Mouse (Mus musculus): Measurements from ENCODE around the gene Ctsl. TPM values are rescaled to one million over a fixed set of nuclear protein-coding genes. Genes with fewer than 3 reads are reported as not detected.
A peak's percentile ranks its signal among the peaks of the same experiment; 100 is the strongest.

The Ctsl gene
- polyA plus RNA-seq, 1 experiment from 2014 or later = 288 TPM

DNA sequence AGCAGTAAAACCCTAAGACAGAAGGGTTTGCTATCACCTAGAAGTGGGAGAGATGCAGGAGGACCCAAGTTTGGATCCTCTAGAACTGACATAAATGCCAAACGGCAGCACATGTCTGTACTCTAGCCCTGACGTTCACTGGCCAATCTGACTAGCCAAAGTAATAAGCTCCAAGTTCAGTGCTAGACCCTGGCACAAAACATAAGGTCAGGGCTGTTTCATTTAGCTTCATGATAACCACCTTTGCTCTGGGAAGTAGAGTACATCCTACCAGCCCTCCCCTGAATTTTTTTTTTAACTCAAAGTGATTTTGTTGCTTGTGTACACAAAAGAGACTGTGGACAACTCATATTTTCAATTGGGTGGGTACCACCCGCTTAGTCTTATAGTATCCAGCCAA, 9.7 kb downstream of the Ctsl start:
- ATAC-seq (ENCODE audit: insufficient number of reproducible peaks, insufficient read depth, low FRiP score, low read depth) = no peak
- Histone ChIP-seq H3K4me2 (ENCODE audit: low read length) (no peak overlapping the region), H3K36me3 (ENCODE audit: control insufficient read depth, insufficient read depth, low read length) (peaks cover 41% of the 10 kb centered on the region), H3K27me3 (ENCODE audit: control insufficient read depth, insufficient read depth, low read length) (no peaks in the 10 kb centered on the region), H3K27ac (replicated peaks in 1 of 2; ENCODE audit: control insufficient read depth in 1 of 2, insufficient read depth in 1 of 2, low read depth in 2 of 2, low read length in 2 of 2) (no peak overlapping the region), H3K9me3 (ENCODE audit: control insufficient read depth, low read length) (no peaks in the 10 kb centered on the region), H3K4me3 (ENCODE audit: control insufficient read depth in 1 of 2, insufficient read depth in 1 of 2, low read depth in 1 of 2, low read length in 2 of 2) (no peak overlapping the region), H3K4me1 (ENCODE audit: control insufficient read depth in 2 of 2, insufficient read depth in 2 of 2, low read length in 2 of 2) (peaks cover 0 to 3% of the 10 kb centered on the region in 2 experiments; a peak in 1 of 4 replicates), H3K9ac (ENCODE audit: low read length) (no peak overlapping the region)
- 85% methylated on average over 3 of the region's 3 CpGs for WGBS

DNA sequence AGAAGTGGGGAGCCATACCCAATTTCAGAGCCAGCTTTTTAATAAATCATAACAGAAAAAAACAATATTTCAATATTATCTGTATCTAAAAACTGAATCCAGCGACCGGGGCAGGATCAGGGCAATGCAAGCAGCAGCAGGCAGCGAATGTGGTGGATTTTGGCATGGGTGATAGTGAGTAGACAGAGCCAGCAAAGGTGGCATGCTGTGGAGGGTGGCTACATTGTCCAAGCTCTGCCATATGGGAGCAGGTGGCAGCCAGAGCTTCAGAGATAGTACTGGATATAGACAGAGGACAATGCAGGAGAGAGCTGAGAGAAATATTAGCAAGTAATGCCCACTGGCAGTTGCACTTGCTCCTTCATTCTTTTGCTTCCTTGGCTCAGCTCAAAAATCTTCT, 11.0 kb downstream of the Ctsl start:
- WGBS = 86% methylated on average over 3 of the region's 3 CpGs

GRCm38 (mm10) chr13:64358476-64358875, 12.2 kb downstream of the Ctsl start:
- no peak overlapping the region for H3K9ac ChIP-seq (ENCODE audit: low read length)
- no peak overlapping the region for H3K4me2 ChIP-seq (ENCODE audit: low read length)
- WGBS = 89% methylated on average over 1 of the region's 1 CpGs
- H3K4me1 ChIP-seq (ENCODE audit: control insufficient read depth in 2 of 2, insufficient read depth in 2 of 2, low read length in 2 of 2) = peaks cover 0 to 3% of the 10 kb centered on the region in 2 experiments; a peak in 1 of 4 replicates
- H3K27me3 ChIP-seq (ENCODE audit: control insufficient read depth, insufficient read depth, low read length) = no peaks in the 10 kb centered on the region
- H3K4me3 ChIP-seq (ENCODE audit: control insufficient read depth in 1 of 2, insufficient read depth in 1 of 2, low read depth in 1 of 2, low read length in 2 of 2) = no peak overlapping the region
- peaks cover 16% of the 10 kb centered on the region for H3K36me3 ChIP-seq (ENCODE audit: control insufficient read depth, insufficient read depth, low read length)
- no peak overlapping the region for H3K27ac ChIP-seq (replicated peaks in 1 of 2; ENCODE audit: control insufficient read depth in 1 of 2, insufficient read depth in 1 of 2, low read depth in 2 of 2, low read length in 2 of 2)
- H3K9me3 ChIP-seq (ENCODE audit: control insufficient read depth, low read length) = no peaks in the 10 kb centered on the region
- ATAC-seq (ENCODE audit: insufficient number of reproducible peaks, insufficient read depth, low FRiP score, low read depth) = no peak

More for the DNA sequence above, 11.0 kb downstream of the Ctsl start:
- Histone ChIP-seq H3K27ac (replicated peaks in 1 of 2; ENCODE audit: control insufficient read depth in 1 of 2, insufficient read depth in 1 of 2, low read depth in 2 of 2, low read length in 2 of 2) (no peak overlapping the region), H3K9me3 (ENCODE audit: control insufficient read depth, low read length) (no peaks in the 10 kb centered on the region), H3K4me2 (ENCODE audit: low read length) (no peak overlapping the region), H3K4me3 (ENCODE audit: control insufficient read depth in 1 of 2, insufficient read depth in 1 of 2, low read depth in 1 of 2, low read length in 2 of 2) (no peak overlapping the region), H3K36me3 (ENCODE audit: control insufficient read depth, insufficient read depth, low read length) (peaks cover 28% of the 10 kb centered on the region), H3K4me1 (ENCODE audit: control insufficient read depth in 2 of 2, insufficient read depth in 2 of 2, low read length in 2 of 2) (peaks cover 0 to 3% of the 10 kb centered on the region in 2 experiments; a peak in 1 of 4 replicates), H3K27me3 (ENCODE audit: control insufficient read depth, insufficient read depth, low read length) (no peaks in the 10 kb centered on the region), H3K9ac (ENCODE audit: low read length) (no peak overlapping the region)
- ATAC-seq (ENCODE audit: insufficient number of reproducible peaks, insufficient read depth, low FRiP score, low read depth) = no peak

DNA sequence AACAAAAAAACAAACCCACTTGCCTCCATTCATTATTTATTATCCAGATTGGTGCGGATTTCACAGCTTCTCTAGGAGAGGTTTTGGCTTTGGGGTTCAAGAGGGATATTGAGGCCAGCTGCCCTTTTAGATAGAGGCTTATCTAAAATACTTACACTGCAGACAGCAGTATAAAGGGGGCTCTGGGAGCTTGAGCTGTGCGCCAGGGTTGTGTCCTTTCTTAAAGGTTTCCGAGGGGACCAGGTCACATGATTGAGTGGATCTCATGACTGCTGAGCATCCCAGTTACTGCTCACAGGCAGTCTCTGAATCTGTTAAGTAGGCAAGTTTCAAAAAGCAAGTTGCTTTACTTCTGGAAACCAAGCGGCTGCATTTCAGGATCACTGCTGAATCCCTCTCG, 13.3 kb downstream of the Ctsl start:
- no peak for ATAC-seq (ENCODE audit: insufficient number of reproducible peaks, insufficient read depth, low FRiP score, low read depth)
- H3K27ac ChIP-seq (replicated peaks in 1 of 2; ENCODE audit: control insufficient read depth in 1 of 2, insufficient read depth in 1 of 2, low read depth in 2 of 2, low read length in 2 of 2) = no peak overlapping the region
- no peak overlapping the region for H3K4me2 ChIP-seq (ENCODE audit: low read length)
- no peak overlapping the region for H3K4me3 ChIP-seq (ENCODE audit: control insufficient read depth in 1 of 2, insufficient read depth in 1 of 2, low read depth in 1 of 2, low read length in 2 of 2)
- H3K9me3 ChIP-seq (ENCODE audit: control insufficient read depth, low read length) = no peaks in the 10 kb centered on the region
- H3K27me3 ChIP-seq (ENCODE audit: control insufficient read depth, insufficient read depth, low read length) = no peaks in the 10 kb centered on the region
- 54% methylated on average over 5 of the region's 5 CpGs for WGBS
- H3K36me3 ChIP-seq (ENCODE audit: control insufficient read depth, insufficient read depth, low read length) = peaks cover 5% of the 10 kb centered on the region
- peaks cover 0 to 3% of the 10 kb centered on the region in 2 experiments; a peak in 1 of 4 replicates for H3K4me1 ChIP-seq (ENCODE audit: control insufficient read depth in 2 of 2, insufficient read depth in 2 of 2, low read length in 2 of 2)
- H3K9ac ChIP-seq (ENCODE audit: low read length) = no peak overlapping the region

GRCm38 (mm10) chr13:64349474-64349873, 21.2 kb downstream of the Ctsl start:
- WGBS = 53% methylated on average over 2 of the region's 2 CpGs

GRCm38 (mm10) chr13:64344082-64344501, 26.6 kb downstream of the Ctsl start:
- no peak for ATAC-seq (ENCODE audit: insufficient number of reproducible peaks, insufficient read depth, low FRiP score, low read depth)
- Histone ChIP-seq H3K27ac (replicated peaks in 1 of 2; ENCODE audit: control insufficient read depth in 1 of 2, insufficient read depth in 1 of 2, low read depth in 2 of 2, low read length in 2 of 2) (peak overlapping the region; percentile 21 to 24; a peak in 2 of 4 replicates), H3K4me3 (ENCODE audit: control insufficient read depth in 1 of 2, insufficient read depth in 1 of 2, low read depth in 1 of 2, low read length in 2 of 2) (peak overlapping the region; percentile 55 to 84), H3K4me1 (ENCODE audit: control insufficient read depth in 2 of 2, insufficient read depth in 2 of 2, low read length in 2 of 2) (peaks cover 0 to 2% of the 10 kb centered on the region in 2 experiments; a peak in 1 of 4 replicates), H3K27me3 (ENCODE audit: control insufficient read depth, insufficient read depth, low read length) (no peaks in the 10 kb centered on the region), H3K9me3 (ENCODE audit: control insufficient read depth, low read length) (no peaks in the 10 kb centered on the region), H3K36me3 (ENCODE audit: control insufficient read depth, insufficient read depth, low read length) (no peaks in the 10 kb centered on the region), H3K9ac (ENCODE audit: low read length) (peak overlapping the region; percentile 81), H3K4me2 (ENCODE audit: low read length) (peak overlapping the region; percentile 95)
- 2% methylated on average over 9 of the region's 9 CpGs for WGBS

More at GRCm38 (mm10) chr13:64349474-64349873, 21.2 kb downstream of the Ctsl start:
- no peaks in the 10 kb centered on the region for H3K27me3 ChIP-seq (ENCODE audit: control insufficient read depth, insufficient read depth, low read length)
- H3K4me1 ChIP-seq (ENCODE audit: control insufficient read depth in 2 of 2, insufficient read depth in 2 of 2, low read length in 2 of 2) = no peaks in the 10 kb centered on the region
- H3K9me3 ChIP-seq (ENCODE audit: control insufficient read depth, low read length) = no peaks in the 10 kb centered on the region
- H3K4me2 ChIP-seq (ENCODE audit: low read length) = no peak overlapping the region
- H3K4me3 ChIP-seq (ENCODE audit: control insufficient read depth in 1 of 2, insufficient read depth in 1 of 2, low read depth in 1 of 2, low read length in 2 of 2) = no peak overlapping the region
- ATAC-seq (ENCODE audit: insufficient number of reproducible peaks, insufficient read depth, low FRiP score, low read depth) = no peak
- no peaks in the 10 kb centered on the region for H3K36me3 ChIP-seq (ENCODE audit: control insufficient read depth, insufficient read depth, low read length)
- no peak overlapping the region for H3K27ac ChIP-seq (replicated peaks in 1 of 2; ENCODE audit: control insufficient read depth in 1 of 2, insufficient read depth in 1 of 2, low read depth in 2 of 2, low read length in 2 of 2)
- no peak overlapping the region for H3K9ac ChIP-seq (ENCODE audit: low read length)

- Histone ChIP-seq H3K4me3 (ENCODE audit: control insufficient read depth in 1 of 2, insufficient read depth in 1 of 2, low read depth in 1 of 2, low read length in 2 of 2) (peak overlapping the region; percentile 55 to 84), H3K27ac (replicated peaks in 1 of 2; ENCODE audit: control insufficient read depth in 1 of 2, insufficient read depth in 1 of 2, low read depth in 2 of 2, low read length in 2 of 2) (0 out of 4 replicates have a peak overlapping the region, but pooled peaks of 1 of the 2 experiments have one; percentile 24), H3K36me3 (ENCODE audit: control insufficient read depth, insufficient read depth, low read length) (no peaks in the 10 kb centered on the region), H3K4me1 (ENCODE audit: control insufficient read depth in 2 of 2, insufficient read depth in 2 of 2, low read length in 2 of 2) (peaks cover 0 to 2% of the 10 kb centered on the region in 2 experiments; a peak in 1 of 4 replicates), H3K9me3 (ENCODE audit: control insufficient read depth, low read length) (no peaks in the 10 kb centered on the region), H3K9ac (ENCODE audit: low read length) (peak overlapping the region; percentile 81), H3K27me3 (ENCODE audit: control insufficient read depth, insufficient read depth, low read length) (no peaks in the 10 kb centered on the region), H3K4me2 (ENCODE audit: low read length) (peak overlapping the region; percentile 95)
- 17% methylated on average over 10 of the region's 10 CpGs for WGBS
- ATAC-seq (ENCODE audit: insufficient number of reproducible peaks, insufficient read depth, low FRiP score, low read depth) = no peak
These were observed 27.1 kb downstream of the Ctsl start for GRCm38 (mm10) chr13:64343598-64343997.

GRCm38 (mm10) chr13:64335546-64336132, 35.1 kb downstream of the Ctsl start:
- H3K27me3 ChIP-seq (ENCODE audit: control insufficient read depth, insufficient read depth, low read length) = no peaks in the 10 kb centered on the region
- H3K4me2 ChIP-seq (ENCODE audit: low read length) = no peak overlapping the region
- 47% methylated on average over 4 of the region's 4 CpGs for WGBS
- no peak overlapping the region for H3K4me3 ChIP-seq (ENCODE audit: control insufficient read depth in 1 of 2, insufficient read depth in 1 of 2, low read depth in 1 of 2, low read length in 2 of 2)
- H3K36me3 ChIP-seq (ENCODE audit: control insufficient read depth, insufficient read depth, low read length) = no peaks in the 10 kb centered on the region
- H3K9ac ChIP-seq (ENCODE audit: low read length) = no peak overlapping the region
- H3K9me3 ChIP-seq (ENCODE audit: control insufficient read depth, low read length) = no peaks in the 10 kb centered on the region
- ATAC-seq (ENCODE audit: insufficient number of reproducible peaks, insufficient read depth, low FRiP score, low read depth) = no peak
- no peak overlapping the region for H3K27ac ChIP-seq (replicated peaks in 1 of 2; ENCODE audit: control insufficient read depth in 1 of 2, insufficient read depth in 1 of 2, low read depth in 2 of 2, low read length in 2 of 2)
- no peaks in the 10 kb centered on the region for H3K4me1 ChIP-seq (ENCODE audit: control insufficient read depth in 2 of 2, insufficient read depth in 2 of 2, low read length in 2 of 2)
